Mouse (Mus musculus) heart, embryonic 12.5 days (tissue): Measurements from ENCODE around the gene Olfr665. TPM values are rescaled to one million over a fixed set of nuclear protein-coding genes. Genes with fewer than 3 reads are reported as not detected.
"Not testable (repeated sequence)": the region's sequence is repeated elsewhere in the genome, so short reads cannot be mapped to it uniquely, and the experiment has no call there.

Source experiments
- ATAC-seq: fragments of 200-750 bp; cut with Nextera tagmentation; 2 replicates; pipeline ENCODE4 v1.8.0; 2017; ENCODE audit warnings: moderate TSS enrichment, moderate library complexity; ENCODE audit not compliant: insufficient number of reproducible peaks, low FRiP score
- H3K27ac ChIP-seq: fragments of 300-500 bp; sonication (generic); 2 replicates; pipeline ENCODE4 v1.5.1; 2016; ENCODE audit warnings: mild to moderate bottlenecking, moderate library complexity; ENCODE audit not compliant: poor library complexity, severe bottlenecking
- H3K27me3 ChIP-seq: fragments of 300-500 bp; sonication (generic); replicated peaks from 2 replicates; pipeline ENCODE4 v1.6.1; 2016; ENCODE audit warnings: mild to moderate bottlenecking, moderate library complexity
- H3K36me3 ChIP-seq: fragments of 300-500 bp; sonication (generic); 2 replicates; pipeline ENCODE4 v1.6.1; 2016; ENCODE audit warnings: mild to moderate bottlenecking, moderate library complexity
- H3K4me1 ChIP-seq: fragments of 300-500 bp; sonication (generic); replicated peaks from 2 replicates; pipeline ENCODE4 v1.6.1; 2016; ENCODE audit warnings: mild to moderate bottlenecking
- H3K4me2 ChIP-seq: fragments of 300-500 bp; sonication (generic); 2 replicates; pipeline ENCODE4 v1.6.1; 2016; ENCODE audit warnings: mild to moderate bottlenecking, moderate library complexity
- H3K4me3 ChIP-seq: fragments of 300-500 bp; sonication (generic); 2 replicates; pipeline ENCODE4 v1.5.1; 2016; ENCODE audit warnings: mild to moderate bottlenecking
- H3K9ac ChIP-seq: fragments of 300-500 bp; sonication (generic); 2 replicates; pipeline ENCODE4 v1.6.1; 2016; ENCODE audit warnings: mild to moderate bottlenecking, moderate library complexity
- H3K9me3 ChIP-seq: fragments of 300-500 bp; sonication (generic); replicated peaks from 2 replicates; pipeline ENCODE4 v1.6.1; 2016; ENCODE audit warnings: mild to moderate bottlenecking, moderate library complexity
- WGBS: fragments of 180-500 bp; shearing (Covaris S2); methylation state at CpG from one replicate; pipeline ENCODE4 v1.1.7; 2016; 5-methylcytosine and 5-hydroxymethylcytosine counted together
- polyA plus RNA-seq: library from polyadenylated mRNA; unstranded; fragments of >200 nt; fragmentation: Nextera tagmentation; extraction: Ambion mirVana; gene quantifications from 2 replicates; pipeline ENCODE4 v1.2.1, GENCODE M21; 2016

The Olfr665 gene
- not detected in 2 replicates for polyA plus RNA-seq

DNA sequence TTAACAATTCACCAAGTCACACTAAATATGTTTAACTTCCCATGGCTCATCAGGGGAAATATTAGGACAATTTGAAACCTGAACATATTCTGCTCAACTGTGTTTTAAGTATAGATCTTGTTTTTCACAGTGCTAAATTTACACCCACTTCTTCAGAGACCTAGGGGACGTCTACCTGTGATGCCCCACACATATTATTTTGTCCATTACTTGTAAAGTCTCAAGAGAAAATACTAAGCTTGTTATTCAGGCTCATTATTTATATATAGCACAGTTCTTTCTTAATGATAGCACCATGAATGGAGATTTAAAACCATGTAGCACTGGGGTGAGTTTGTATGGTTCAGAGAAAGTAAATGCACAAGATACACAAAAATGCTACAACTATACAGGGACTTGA, at the start of gene Olfr665:
TSS of gene Olfr665 (plus strand) at position 301 of the 400 bp plus-strand sequence.
- ATAC-seq = no peak
- WGBS = 44% methylated on average over 1 of the region's 1 CpGs
- H3K4me2 ChIP-seq = no peak within 1 kb of the TSS
- no peaks in the 10 kb centered on the region for H3K9me3 ChIP-seq
- H3K27me3 ChIP-seq = no peaks in the 10 kb centered on the region
- H3K4me1 ChIP-seq = no peaks in the 10 kb centered on the region
- H3K9ac ChIP-seq = no peak within 1 kb of the TSS
- no peak within 1 kb of the TSS for H3K27ac ChIP-seq
- H3K36me3 ChIP-seq = no peaks in the 10 kb centered on the region
- H3K4me3 ChIP-seq = no peak within 1 kb of the TSS

DNA sequence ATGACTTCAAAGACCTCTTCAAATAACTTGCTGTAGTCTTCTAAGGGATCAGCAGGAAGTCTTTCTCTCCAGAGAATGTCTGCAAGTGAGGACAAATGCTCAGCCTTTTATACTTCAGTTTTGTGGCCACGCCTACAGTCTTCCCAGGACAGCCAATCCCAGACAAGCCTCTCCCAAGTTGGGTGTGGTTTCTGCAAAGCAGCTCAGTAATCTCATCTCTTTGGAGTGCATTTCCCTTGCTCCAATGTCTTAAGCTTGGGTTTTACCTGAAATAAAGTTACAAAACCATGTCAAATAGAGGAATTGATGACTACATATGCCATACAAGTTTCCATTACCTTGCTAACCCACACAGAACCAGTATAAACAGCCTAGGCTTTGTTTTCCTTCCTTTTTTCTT, 35.3 kb upstream of the Olfr665 start, which contains the start of gene Usp17lb:
TSS of gene Usp17lb (minus strand) at position 101 of the 400 bp plus-strand sequence.
- WGBS = 57% methylated on average over 1 of the region's 1 CpGs
- no peak for ATAC-seq
- H3K9me3 ChIP-seq = no peaks in the 10 kb centered on the region
- H3K36me3 ChIP-seq = no peaks in the 10 kb centered on the region
- H3K27me3 ChIP-seq = no peaks in the 10 kb centered on the region
- no peak within 1 kb of the TSS for H3K4me2 ChIP-seq
- H3K4me3 ChIP-seq = no peak within 1 kb of the TSS
- no peaks in the 10 kb centered on the region for H3K4me1 ChIP-seq
- H3K9ac ChIP-seq = no peak within 1 kb of the TSS
- no peak within 1 kb of the TSS for H3K27ac ChIP-seq

DNA sequence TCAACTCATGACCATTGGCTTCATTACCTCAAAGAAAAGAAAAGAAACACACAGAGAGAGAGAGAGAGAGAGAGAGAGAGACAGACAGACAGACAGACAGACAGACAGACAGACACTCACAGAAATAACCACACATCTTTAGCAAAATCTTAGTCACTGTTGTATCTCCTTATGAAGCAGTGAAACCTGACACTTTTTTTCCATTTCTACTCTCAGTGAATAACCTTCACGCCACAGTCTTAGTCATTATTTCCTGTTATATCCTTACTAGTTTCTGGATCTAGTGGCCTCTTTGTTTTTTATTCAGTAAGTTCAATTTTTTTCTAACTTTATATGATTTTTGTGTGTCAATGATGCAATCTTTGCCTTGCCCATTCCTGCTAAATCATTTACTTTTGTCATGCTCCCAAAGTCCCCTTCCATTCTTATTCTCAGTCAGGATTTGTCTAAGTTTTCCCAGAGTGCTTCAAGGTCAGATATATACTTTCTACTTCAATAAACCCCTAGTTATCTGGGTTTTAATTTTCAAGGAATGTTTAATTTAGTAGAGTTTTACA, 34.0 kb upstream of the Olfr665 start:
- Histone ChIP-seq H3K4me1 (no peaks in the 10 kb centered on the region), H3K9me3 (no peaks in the 10 kb centered on the region), H3K27ac (no peak overlapping the region), H3K4me3 (no peak overlapping the region), H3K4me2 (no peak overlapping the region), H3K9ac (no peak overlapping the region), H3K36me3 (no peaks in the 10 kb centered on the region), H3K27me3 (no peaks in the 10 kb centered on the region)
- 68% methylated on average over 1 of the region's 1 CpGs for WGBS
- no peak for ATAC-seq

DNA sequence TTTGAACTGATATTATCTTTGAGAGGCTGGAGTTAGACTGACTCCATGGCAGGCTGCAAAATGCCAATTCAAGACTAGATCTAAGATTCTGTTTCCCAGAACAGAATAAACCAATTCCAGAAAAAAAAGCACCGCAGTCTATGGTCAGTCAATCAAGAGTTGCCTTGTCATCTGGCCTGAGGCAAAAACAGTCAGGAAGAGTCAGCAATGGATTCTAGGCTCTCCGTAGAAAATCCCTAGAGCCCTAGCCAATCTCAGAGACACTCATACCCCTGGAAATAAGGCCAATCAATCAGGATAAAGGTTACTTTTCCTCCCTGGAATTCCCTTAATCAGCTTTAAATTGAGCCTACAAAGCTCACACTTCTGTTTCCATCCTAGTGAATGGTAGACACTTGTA, 26.3 kb upstream of the Olfr665 start:
- not testable (repeated sequence) for H3K27me3 ChIP-seq, H3K4me3 ChIP-seq, H3K4me1 ChIP-seq, H3K9me3 ChIP-seq, H3K36me3 ChIP-seq, H3K4me2 ChIP-seq, ATAC-seq, H3K27ac ChIP-seq, H3K9ac ChIP-seq
- WGBS = 74% methylated on average over 2 of the region's 2 CpGs

DNA sequence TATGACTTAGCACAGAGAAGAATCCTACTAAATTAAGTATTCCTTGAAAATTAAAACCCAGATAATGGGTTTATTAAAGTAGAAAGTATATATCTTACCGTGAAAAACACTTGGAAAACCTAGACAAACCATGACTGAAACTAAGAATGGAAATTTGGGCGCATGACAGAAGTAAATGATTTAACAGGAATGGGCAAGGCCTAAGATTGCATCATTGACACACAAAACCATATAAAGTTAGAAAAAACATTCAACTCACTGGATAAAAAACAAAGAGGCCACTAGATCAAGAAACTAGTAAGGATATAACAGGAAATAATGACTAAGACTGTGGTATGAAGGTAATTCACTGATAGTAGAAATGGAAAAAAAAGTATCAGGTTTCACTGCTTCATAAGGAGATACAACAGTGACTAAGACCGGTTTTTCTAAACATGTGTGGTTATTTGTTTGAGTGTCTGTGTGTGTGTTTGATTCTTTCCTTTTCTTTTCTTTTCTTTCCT, 22.5 kb upstream of the Olfr665 start:
- no peak overlapping the region for H3K4me3 ChIP-seq
- no peak for ATAC-seq
- no peaks in the 10 kb centered on the region for H3K27me3 ChIP-seq
- H3K9me3 ChIP-seq = peaks cover 6% of the 10 kb centered on the region
- H3K27ac ChIP-seq = no peak overlapping the region
- WGBS = 69% methylated on average over 3 of the region's 3 CpGs
- no peaks in the 10 kb centered on the region for H3K4me1 ChIP-seq
- H3K9ac ChIP-seq = no peak overlapping the region
- no peak overlapping the region for H3K4me2 ChIP-seq
- H3K36me3 ChIP-seq = no peaks in the 10 kb centered on the region

DNA sequence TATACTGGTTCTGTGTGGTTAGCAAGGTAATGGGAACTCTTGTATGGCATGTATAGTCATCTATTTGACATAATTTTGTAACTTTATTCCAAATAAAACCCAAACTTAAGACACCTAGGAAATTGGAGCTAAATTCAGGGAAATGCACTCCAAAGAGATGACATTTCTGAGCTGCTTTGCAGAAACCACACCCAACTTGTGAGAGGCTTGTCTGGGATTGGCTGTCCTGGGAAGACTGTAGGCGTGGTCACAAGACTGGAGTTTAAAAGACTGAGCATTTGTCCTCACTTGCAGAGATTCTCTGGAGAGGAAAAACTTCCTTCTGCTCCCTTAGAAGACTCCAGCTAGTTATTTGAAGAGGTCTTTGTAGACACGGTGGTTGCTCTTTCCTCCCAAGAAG, 21.1 kb upstream of the Olfr665 start, which contains the start of gene Usp17la:
TSS of gene Usp17la (plus strand) at position 301 of the 400 bp plus-strand sequence.
- not testable (repeated sequence) for H3K27me3 ChIP-seq, H3K27ac ChIP-seq, ATAC-seq, H3K4me1 ChIP-seq, H3K4me3 ChIP-seq, H3K4me2 ChIP-seq, H3K9ac ChIP-seq, H3K36me3 ChIP-seq
- peaks cover 10% of the 10 kb centered on the region for H3K9me3 ChIP-seq
- WGBS = 61% methylated on average over 2 of the region's 2 CpGs

DNA sequence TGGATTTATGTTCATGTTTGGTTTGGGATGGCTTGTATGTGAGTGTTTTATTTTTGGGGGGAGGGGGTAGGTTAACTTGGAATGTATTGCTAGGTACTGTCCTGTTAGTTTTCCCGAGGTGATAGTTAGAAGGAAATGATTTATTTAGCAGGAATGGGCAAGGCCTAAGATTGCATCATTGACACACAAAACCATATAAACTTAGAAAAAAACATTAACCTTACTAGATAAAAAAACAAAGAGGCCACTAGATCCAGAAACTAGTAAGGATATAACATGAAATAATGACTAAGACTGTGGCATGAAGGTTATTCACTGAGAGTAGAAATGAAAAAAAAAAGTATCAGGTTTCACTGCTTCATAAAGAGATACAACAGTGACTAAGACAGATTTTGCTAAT, 20.1 kb upstream of the Olfr665 start:
- no peak overlapping the region for H3K4me3 ChIP-seq
- H3K36me3 ChIP-seq = no peaks in the 10 kb centered on the region
- no peaks in the 10 kb centered on the region for H3K27me3 ChIP-seq
- H3K9me3 ChIP-seq = peaks cover 10% of the 10 kb centered on the region
- WGBS = 70% methylated on average over 1 of the region's 1 CpGs
- H3K27ac ChIP-seq = no peak overlapping the region
- ATAC-seq = no peak
- no peaks in the 10 kb centered on the region for H3K4me1 ChIP-seq
- no peak overlapping the region for H3K9ac ChIP-seq
- H3K4me2 ChIP-seq = no peak overlapping the region

DNA sequence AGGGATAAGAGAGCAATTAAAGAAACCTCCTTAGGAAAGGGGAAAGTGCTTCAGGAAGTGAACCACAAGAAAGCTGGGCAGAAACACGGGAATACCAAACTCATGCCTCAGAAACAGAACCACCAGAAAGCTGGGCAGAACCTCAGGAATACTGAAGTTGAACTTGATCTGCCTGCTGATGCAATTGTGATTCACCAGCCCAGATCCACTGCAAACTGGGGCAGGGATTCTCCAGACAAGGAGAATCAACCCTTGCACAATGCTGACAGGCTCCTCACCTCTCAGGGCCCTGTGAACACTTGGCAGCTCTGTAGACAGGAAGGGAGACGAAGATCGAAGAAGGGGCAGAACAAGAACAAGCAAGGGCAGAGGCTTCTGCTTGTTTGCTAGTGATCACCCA, 16.4 kb upstream of the Olfr665 start:
- Histone ChIP-seq H3K4me3 (no peak overlapping the region), H3K27me3 (no peaks in the 10 kb centered on the region), H3K9me3 (peaks cover 10% of the 10 kb centered on the region), H3K27ac (no peak overlapping the region), H3K9ac (no peak overlapping the region), H3K4me1 (no peaks in the 10 kb centered on the region), H3K36me3 (no peaks in the 10 kb centered on the region), H3K4me2 (no peak overlapping the region)
- no peak for ATAC-seq
- WGBS = 72% methylated on average over 3 of the region's 3 CpGs

DNA sequence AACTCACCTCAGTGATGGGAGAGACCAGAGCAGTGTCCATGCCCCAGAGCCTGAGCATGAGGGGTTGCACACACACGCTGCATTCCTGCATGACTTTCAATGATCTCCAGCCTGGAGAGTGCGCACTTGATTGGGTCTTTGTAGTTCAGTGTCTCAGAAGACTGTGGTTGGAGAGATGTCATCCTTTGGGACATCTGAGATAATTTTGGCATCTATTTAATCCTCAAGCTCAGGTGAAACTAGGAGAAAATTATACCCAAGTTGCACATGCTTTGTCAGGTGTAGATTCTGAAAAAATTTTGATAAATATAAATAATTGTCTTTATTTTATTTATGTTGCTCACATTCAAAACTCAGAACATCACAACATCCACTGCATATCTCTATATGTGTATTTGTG, 18.0 kb downstream of the Olfr665 start, which contains the start of gene Olfr666:
TSS of gene Olfr666 (minus strand) at position 101 of the 400 bp plus-strand sequence.
- Histone ChIP-seq H3K4me3 (no peak within 1 kb of the TSS), H3K36me3 (no peaks in the 10 kb centered on the region), H3K27me3 (no peaks in the 10 kb centered on the region), H3K4me1 (no peaks in the 10 kb centered on the region), H3K9me3 (no peaks in the 10 kb centered on the region), H3K27ac (no peak within 1 kb of the TSS), H3K9ac (no peak within 1 kb of the TSS), H3K4me2 (no peak within 1 kb of the TSS)
- no peak for ATAC-seq
- 74% methylated on average over 2 of the region's 2 CpGs for WGBS

DNA sequence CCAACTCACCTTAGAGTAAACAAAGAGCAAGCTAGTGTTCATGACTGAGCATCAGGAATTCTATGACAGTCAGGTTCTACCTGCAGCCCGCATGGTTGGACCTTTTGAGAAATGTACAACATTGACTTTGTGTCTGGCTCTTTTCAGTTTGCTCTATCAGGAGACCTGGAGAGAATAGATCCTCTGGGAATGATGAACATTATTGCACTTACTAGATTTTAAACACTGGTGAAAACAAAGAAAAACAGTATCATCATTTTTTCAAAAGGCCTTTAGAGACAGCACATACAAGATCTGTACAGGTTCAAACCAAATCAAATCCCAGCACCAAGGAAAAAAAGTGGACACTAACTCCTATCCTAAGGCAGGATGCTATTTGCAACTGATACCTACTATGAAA, 43.6 kb downstream of the Olfr665 start, which contains the start of gene Olfr667:
TSS of gene Olfr667 (minus strand) at position 101 of the 400 bp plus-strand sequence.
- H3K27me3 ChIP-seq = no peaks in the 10 kb centered on the region
- no peak for ATAC-seq
- no peak within 1 kb of the TSS for H3K4me2 ChIP-seq
- no peak within 1 kb of the TSS for H3K9ac ChIP-seq
- no peaks in the 10 kb centered on the region for H3K4me1 ChIP-seq
- no peaks in the 10 kb centered on the region for H3K36me3 ChIP-seq
- H3K9me3 ChIP-seq = no peaks in the 10 kb centered on the region
- 82% methylated on average over 1 of the region's 1 CpGs for WGBS
- H3K27ac ChIP-seq = no peak within 1 kb of the TSS
- H3K4me3 ChIP-seq = no peak within 1 kb of the TSS

DNA sequence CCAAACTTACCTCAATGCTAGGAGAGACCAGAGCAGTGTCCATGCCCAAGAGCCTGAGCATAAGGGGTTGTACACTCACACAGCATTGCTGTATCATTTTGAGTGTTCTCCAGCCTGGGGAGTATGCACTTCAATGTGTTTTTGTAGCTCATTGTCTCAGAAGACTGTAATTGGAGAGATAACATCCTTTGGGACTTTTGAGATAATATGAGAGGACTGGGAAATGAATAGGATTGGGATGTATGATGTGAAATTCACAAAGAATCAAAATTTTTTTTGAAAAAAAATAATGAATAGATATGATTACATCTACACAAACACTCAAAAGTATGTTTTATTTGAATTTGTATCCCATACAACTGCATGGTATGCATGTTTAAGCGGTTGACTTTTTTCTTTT, 50.1 kb downstream of the Olfr665 start, which contains the start of gene Olfr668:
TSS of gene Olfr668 (minus strand) at position 101 of the 400 bp plus-strand sequence.
- WGBS = 57% methylated on average over 1 of the region's 1 CpGs
- no peaks in the 10 kb centered on the region for H3K36me3 ChIP-seq
- ATAC-seq = no peak
- no peaks in the 10 kb centered on the region for H3K4me1 ChIP-seq
- H3K9me3 ChIP-seq = no peaks in the 10 kb centered on the region
- H3K27me3 ChIP-seq = no peaks in the 10 kb centered on the region
- H3K4me2 ChIP-seq = no peak within 1 kb of the TSS
- H3K9ac ChIP-seq = no peak within 1 kb of the TSS
- H3K27ac ChIP-seq = no peak within 1 kb of the TSS
- H3K4me3 ChIP-seq = no peak within 1 kb of the TSS
